8 mouse cellular contexts compared by ENCODE assay signal in the genomic region with DNA sequence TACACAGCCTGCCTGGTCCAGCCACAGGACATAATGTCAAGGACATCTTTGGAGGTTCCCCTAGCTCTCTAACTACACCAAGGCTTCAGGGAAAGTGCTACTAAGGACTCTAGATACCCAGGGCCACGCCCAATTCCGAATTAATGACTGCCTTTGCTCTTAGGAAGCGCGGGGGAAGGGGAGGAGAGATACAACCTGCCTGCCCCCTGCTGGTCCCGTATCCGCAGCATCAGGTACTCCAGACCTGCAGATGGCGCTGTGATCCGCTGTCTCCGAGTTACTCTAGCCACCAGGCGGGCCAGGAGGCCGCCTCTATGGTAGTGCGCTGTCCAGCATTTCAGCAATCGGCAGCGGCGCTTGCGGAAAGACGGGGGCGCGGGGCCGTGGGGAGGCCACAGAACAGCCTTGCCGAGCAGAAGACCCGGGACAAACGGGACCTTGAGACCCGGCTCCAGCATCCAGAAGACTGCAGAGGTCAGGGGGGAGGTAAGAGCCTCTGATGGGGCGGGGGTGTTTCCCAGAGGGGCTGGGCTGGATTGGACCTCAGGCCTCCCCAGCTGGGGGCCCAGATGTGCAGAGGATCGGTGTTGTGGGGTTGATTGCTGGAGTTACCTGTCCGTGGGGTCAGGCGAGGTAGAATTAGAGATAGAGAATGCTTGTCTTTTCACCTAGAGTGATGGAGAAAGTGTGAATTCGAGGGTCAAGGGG. TPM values are rescaled to one million over a fixed set of nuclear protein-coding genes. Genes with fewer than 3 reads are reported as not detected.
DNase-seq lines count a peak whose midpoint lies in the region; ATAC-seq and TF ChIP-seq lines count a peak whose summit lies in the region.

A gene (plus strand): TSS at position 336 of the 708 bp plus-strand sequence.

- no peaks in the 10 kb centered on the region for H3K36me3 ChIP-seq in embryonic facial prominence, embryonic 14.5 days (ENCODE audit: control insufficient read depth, insufficient read depth, low read length)
- no peaks in the 10 kb centered on the region for H3K36me3 ChIP-seq in kidney, embryonic 16.5 days (ENCODE audit: insufficient read depth, low read length)
- no peaks in the 10 kb centered on the region for H3K36me3 ChIP-seq in liver, adult 2 months (ENCODE audit: control insufficient read depth, insufficient read depth, low read length)
- H3K36me3 ChIP-seq in splenic B cell, adult 2 months (ENCODE audit: control insufficient read depth, insufficient read depth, low read length, poor library complexity, severe bottlenecking): no peaks in the 10 kb centered on the region

- no peaks in the 10 kb centered on the region for H3K4me1 ChIP-seq in embryonic facial prominence, embryonic 14.5 days (ENCODE audit: control insufficient read depth, insufficient read depth, low read length)
- peaks cover 2% of the 10 kb centered on the region; the same call in 1 of the 2 replicates for H3K4me1 ChIP-seq in kidney, embryonic 16.5 days (ENCODE audit: insufficient read depth, low read length)
- H3K4me1 ChIP-seq in liver, adult 2 months (ENCODE audit: control insufficient read depth, insufficient read depth, low read length): no peaks in the 10 kb centered on the region

- peak within 1 kb of the TSS; percentile 2; the same call in 1 of the 2 replicates for H3K9ac ChIP-seq in embryonic facial prominence, embryonic 14.5 days (ENCODE audit: low read depth, low read length)
- H3K9ac ChIP-seq in kidney, embryonic 16.5 days (replicated peaks; ENCODE audit: low read length): no peak within 1 kb of the TSS
- H3K9ac ChIP-seq in liver, adult 2 months (ENCODE audit: low read depth, low read length): no peak within 1 kb of the TSS

- H3K4me2 ChIP-seq in embryonic facial prominence, embryonic 14.5 days (ENCODE audit: low read depth, low read length): peak within 1 kb of the TSS; percentile 25; the same call in 1 of the 2 replicates
- H3K4me2 ChIP-seq in kidney, embryonic 16.5 days (replicated peaks; ENCODE audit: low read depth, low read length): no peak within 1 kb of the TSS

- DNase-seq in A20 (ENCODE audit: low read depth, low spot score): peak; percentile 89
- DNase-seq in adrenal gland, postnatal 4 days (ENCODE audit: low spot score in 2 of 2): peak; percentile 84 to 87
- DNase-seq in embryonic facial prominence, embryonic 14.5 days (ENCODE audit: low spot score): peak; percentile 88
- DNase-seq in heart, adult 9 months (ENCODE audit: low spot score in 2 of 2): peak; percentile 75 to 79
- peak; percentile 71 for DNase-seq in liver, adult 2 months (ENCODE audit: extremely low read depth, low read depth, low spot score)
- peak; percentile 97 for DNase-seq in naive thymus-derived CD4-positive, alpha-beta T cell, adult 2 months (ENCODE audit: low read depth)
- peak; percentile 94 for DNase-seq in splenic B cell, adult 2 months (ENCODE audit: low read depth, low spot score)

- no peaks in the 10 kb centered on the region for H3K79me2 ChIP-seq in liver, adult 2 months (ENCODE audit: control insufficient read depth, insufficient read depth, low read length)

- H3K27ac ChIP-seq in embryonic facial prominence, embryonic 14.5 days (replicated peaks; ENCODE audit: low read depth, low read length): no peak within 1 kb of the TSS
- H3K27ac ChIP-seq in kidney, embryonic 16.5 days (ENCODE audit: low read length): no peak within 1 kb of the TSS
- H3K27ac ChIP-seq in liver, adult 2 months (replicated peaks; ENCODE audit: insufficient read depth, low read depth, low read length): no peak within 1 kb of the TSS

- H3K9me3 ChIP-seq in embryonic facial prominence, embryonic 14.5 days (ENCODE audit: control insufficient read depth, low read length): no peaks in the 10 kb centered on the region
- H3K9me3 ChIP-seq in kidney, embryonic 16.5 days (ENCODE audit: low read length): 0 out of 2 replicates have a peak, but pooled peaks cover 4% of the 10 kb centered on the region

- no peaks in the 10 kb centered on the region for H3K27me3 ChIP-seq in embryonic facial prominence, embryonic 14.5 days (replicated peaks; ENCODE audit: control insufficient read depth, insufficient read depth, low read length)
- H3K27me3 ChIP-seq in kidney, embryonic 16.5 days (ENCODE audit: insufficient read depth, low read length): no peaks in the 10 kb centered on the region
- H3K27me3 ChIP-seq in liver, adult 2 months (ENCODE audit: control insufficient read depth, insufficient read depth, low read length): no peaks in the 10 kb centered on the region
- H3K27me3 ChIP-seq in splenic B cell, adult 2 months (ENCODE audit: control insufficient read depth, insufficient read depth, low read length, poor library complexity, severe bottlenecking): no peaks in the 10 kb centered on the region

- peak; percentile 100 for TF ChIP-seq CTCF in liver, adult 2 months (IDR thresholded peaks at IDR 0.05; ENCODE audit: low read depth, low read length)

- 5% methylated on average over 26 of the region's 29 CpGs for WGBS in embryonic facial prominence, embryonic 14.5 days
- 4% methylated on average over 29 of the region's 29 CpGs for WGBS in kidney, embryonic 16.5 days
- WGBS in liver, adult 2 months: 7% methylated on average over 29 of the region's 29 CpGs

- peak; percentile 74 for ATAC-seq in embryonic facial prominence, embryonic 14.5 days (ENCODE audit: low read depth)
- ATAC-seq in kidney, embryonic 16.5 days (ENCODE audit: low FRiP score, low TSS enrichment): peak; percentile 31

- TF ChIP-seq POLR2A in liver, adult 2 months (IDR thresholded peaks at IDR 0.05; ENCODE audit: extremely low read depth, insufficient read depth, low read length): no peak

- no peak within 1 kb of the TSS; the same call in 1 of the 2 replicates for H3K4me3 ChIP-seq in embryonic facial prominence, embryonic 14.5 days (ENCODE audit: low read depth, low read length)
- no peak within 1 kb of the TSS for H3K4me3 ChIP-seq in kidney, embryonic 16.5 days (ENCODE audit: low read length)
- no peak within 1 kb of the TSS for H3K4me3 ChIP-seq in liver, adult 2 months (ENCODE audit: insufficient read depth, low read depth, low read length)

RNA-seq across cellular contexts. Expression of the gene that starts here (rescaled TPM):
- total RNA-seq in adrenal gland, postnatal 4 days (2021): 1 to 10 TPM; 7.5 to 7.9 TPM
- polyA plus RNA-seq in embryonic facial prominence, embryonic 14.5 days (2014; fragmentation: Nextera tagmentation; extraction: Ambion mirVana): 1.1 and 1.5 TPM in 2 replicates
- 0.27 and 1.0 TPM in 2 replicates for polyA plus RNA-seq in kidney, embryonic 16.5 days (2015; fragmentation: Nextera tagmentation; extraction: Ambion mirVana)
- total RNA-seq in liver, adult 2 months (2014; rRNA removed): not detected in 2 replicates
- polyA plus RNA-seq in liver, adult 2 months (2012; rRNA removed): not detected in 2 replicates

Comparison
In these comparisons a context has a peak if more than half of its experiments do, and no peak if none do; other contexts are left out.
1. Peak in DNase-seq in liver, adult 2 months; RNA of the gene not detected or under 1 TPM.